Mouse (Mus musculus) thymus, postnatal 25 days (tissue): ENCODE data around the gene Klrc1.
A peak's percentile ranks its signal among the peaks of the same experiment; 100 is the strongest.
"Not testable (repeated sequence)": the region's sequence is repeated elsewhere in the genome, so short reads cannot be mapped to it uniquely, and the experiment has no call there.

ENCODE experiments used
- DNase-seq: peaks from one replicate; pipeline ENCODE4 v3.0.0; 2022

Gene Klrc1

DNA sequence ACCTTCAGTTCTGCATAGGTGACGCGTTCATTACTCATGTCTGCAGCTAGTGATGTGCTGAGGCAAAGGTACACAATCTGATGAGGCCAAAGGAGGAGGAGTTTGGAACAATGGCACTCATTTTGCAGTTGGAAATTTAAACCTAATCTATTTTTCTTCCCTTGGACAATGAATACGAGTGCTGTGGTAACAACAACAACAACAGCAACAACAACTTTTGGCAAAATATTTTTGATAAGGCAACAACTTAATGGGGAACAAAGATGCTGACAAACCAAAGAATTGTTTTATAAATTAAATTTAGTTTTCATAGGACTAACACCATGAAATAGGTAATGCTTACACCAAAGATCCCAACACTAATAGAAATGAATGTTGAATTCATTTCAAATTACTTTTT, at the start of gene Klrc1:
Gene Klrc1 (minus strand): TSS at position 101 of the 400 bp plus-strand sequence.
- no peak for DNase-seq

DNA sequence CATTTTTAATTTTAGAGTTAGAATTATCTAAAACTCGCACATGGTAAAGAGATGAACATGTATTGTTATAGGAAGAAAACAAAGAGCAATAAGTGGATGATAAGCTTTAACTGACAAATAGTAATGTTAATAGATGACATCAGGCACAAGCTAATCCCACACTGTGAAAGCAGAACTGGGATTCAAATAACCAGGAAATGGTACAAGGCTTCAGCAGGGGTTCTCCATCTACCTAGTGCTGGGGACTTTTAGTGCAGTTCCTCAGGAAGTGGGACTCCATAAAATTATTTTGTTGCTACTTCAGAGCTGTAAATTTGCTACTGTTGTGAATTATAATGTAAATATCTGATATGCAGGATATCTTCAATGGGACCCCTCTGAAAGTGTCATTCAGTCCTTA, 48.5 kb upstream of the Klrc1 start:
- no peak for DNase-seq

GRCm38 (mm10) chr6:129721390-129721789, 42.6 kb upstream of the Klrc1 start:
- DNase-seq, result no peak

GRCm38 (mm10) chr6:129720487-129720886, 41.7 kb upstream of the Klrc1 start:
- DNase-seq, result no peak

DNA sequence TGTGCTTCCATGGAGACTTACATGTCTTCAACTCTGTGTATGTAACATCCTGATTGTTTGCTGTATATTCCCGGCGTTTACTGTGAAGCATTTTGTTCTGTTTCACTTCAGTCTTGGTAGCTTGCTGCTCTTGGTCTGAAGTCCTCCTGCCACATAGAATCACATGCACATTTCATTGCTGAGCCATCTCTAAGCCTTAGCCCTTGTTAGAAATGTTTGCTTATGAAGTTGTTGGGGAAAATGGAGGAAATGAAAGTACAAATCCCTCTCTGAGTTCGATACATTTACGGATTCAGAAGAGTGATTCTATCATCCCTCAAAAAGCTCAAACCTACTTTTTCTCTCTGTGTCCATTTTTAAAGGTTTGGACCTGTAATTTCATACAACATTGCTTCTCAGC, 38.3 kb upstream of the Klrc1 start, which contains the start of gene Klri1:
Gene Klri1 (minus strand): TSS at position 101 of the 400 bp plus-strand sequence.
- DNase-seq, result no peak

DNA sequence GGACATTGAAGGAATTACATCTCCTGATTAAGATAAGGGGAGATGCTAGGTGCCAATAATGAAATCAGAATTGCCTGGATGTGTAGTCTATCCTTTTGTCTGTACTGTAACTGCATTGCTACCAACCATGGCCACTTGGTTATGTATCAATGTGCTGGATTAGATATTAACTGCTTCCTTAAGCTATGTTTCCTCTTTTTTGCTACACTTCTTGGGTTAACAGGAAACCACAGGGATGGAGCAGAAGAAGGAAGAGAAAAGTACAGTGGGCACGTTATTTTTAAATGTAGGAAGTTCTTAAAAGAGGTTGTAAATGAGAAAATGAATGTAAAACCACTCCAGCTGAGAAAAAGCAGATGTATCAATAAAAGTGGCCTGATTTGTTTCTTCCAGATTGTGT, 34.8 kb upstream of the Klrc1 start:
- DNase-seq, result no peak

DNA sequence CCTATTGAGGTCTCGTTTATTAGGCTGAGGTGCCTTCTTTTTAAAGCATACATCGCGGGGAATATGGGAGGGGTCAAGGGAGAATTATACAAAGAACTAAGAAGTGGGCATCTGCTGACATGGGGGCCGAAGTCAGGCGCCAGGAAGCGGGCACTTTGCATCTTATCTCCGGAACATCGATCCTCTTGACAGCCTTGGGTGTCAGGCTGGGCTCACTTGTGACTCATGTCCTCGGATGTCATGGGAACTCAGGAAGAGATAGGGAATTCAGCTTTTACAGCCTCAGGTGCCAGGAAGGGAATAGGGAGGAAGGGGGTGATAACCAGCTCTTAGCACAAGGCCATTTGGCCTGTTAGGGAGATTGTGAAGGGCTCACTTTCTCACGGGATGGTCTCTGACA, 12.7 kb upstream of the Klrc1 start:
- DNase-seq, result not testable (repeated sequence)

DNA sequence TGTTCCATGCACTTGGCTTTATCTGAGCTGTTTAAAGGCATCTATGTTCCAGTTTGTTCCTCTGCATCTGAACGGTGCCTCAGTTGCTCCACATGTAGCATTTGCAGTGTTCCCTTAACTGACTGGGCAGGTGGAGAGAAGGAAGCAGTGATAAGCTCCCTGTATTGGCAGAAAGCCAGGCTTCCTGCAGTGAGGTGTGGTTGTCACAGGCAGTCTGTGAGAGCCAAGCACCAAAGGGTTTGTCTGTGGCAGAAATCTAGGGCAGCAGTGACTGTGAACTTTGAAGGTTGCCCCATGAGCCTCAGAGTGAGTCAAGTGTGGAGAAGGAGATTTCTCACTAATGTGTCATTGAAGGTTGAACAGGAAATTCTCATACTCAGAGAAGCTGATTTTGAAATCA, 1.6 kb upstream of the Klrc1 start:
- DNase-seq, result peak; percentile 6

DNA sequence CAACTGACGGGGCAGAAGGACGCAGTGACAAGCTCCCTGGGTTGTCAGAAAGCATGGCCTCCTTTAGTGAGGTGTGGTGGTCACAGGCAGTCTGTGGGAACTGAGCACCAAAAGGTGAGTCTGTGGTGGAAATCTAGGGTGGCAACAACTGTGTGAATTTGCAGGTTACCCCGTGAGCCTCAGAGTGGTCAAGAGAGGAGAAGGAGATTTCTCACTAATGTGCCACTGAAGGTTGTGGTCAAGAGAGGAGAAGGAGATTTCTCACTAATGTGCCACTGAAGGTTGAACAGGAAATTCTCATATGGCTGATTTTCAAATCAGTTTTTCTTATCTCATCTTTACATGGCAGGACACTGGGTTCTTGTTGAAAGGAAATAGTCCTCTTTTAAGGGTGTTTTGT, 17.5 kb downstream of the Klrc1 start:
- DNase-seq, result not testable (repeated sequence)

DNA sequence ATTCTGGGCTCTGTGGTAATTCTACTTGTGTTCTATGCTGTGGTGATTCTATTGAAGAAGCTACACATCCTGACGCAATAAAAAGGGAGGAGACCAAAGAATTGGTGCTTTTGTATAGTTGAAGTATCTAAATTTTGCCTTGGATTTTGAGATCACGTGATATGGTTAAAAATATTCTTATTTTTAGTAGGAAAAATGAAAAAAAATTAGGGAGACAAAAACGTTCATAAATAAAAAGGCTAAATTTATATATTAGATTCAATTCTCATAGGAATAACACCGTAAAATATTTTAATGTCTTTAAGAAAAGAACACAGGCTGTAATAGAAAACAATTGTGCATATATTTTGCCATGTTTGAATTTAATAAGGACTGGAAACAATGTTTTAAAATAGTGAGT, 18.2 kb downstream of the Klrc1 start, which contains the start of gene Klrc2:
Gene Klrc2 (minus strand): TSS at position 101 of the 400 bp plus-strand sequence.
- DNase-seq, result not testable (repeated sequence)

- DNase-seq, result not testable (repeated sequence)
These were observed 34.7 kb downstream of the Klrc1 start for GRCm38 (mm10) chr6:129644054-129644453.

DNA sequence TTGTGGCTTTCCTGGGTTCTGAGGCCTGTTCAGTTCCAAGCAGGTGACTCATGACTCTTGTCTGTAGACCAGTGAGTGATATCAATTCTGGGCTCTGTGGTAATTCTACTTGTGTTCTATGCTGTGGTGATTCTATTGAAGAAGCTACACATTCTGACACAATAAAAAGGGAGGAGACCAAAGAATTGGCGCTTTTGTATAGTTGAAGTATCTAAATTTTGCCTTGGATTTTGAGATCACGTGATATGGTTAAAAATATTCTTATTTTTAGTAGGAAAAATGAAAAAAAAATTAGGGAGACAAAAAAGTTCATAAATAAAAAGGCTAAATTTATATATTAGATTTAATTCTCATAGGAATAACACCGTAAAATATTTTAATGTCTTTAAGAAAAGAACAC, 35.5 kb downstream of the Klrc1 start, which contains the start of gene Klrc3:
Gene Klrc3 (minus strand): TSS at position 101 of the 400 bp plus-strand sequence.
- DNase-seq, result not testable (repeated sequence)

GRCm38 (mm10) chr6:129631046-129631445, 47.7 kb downstream of the Klrc1 start:
- DNase-seq, result not testable (repeated sequence)

DNA sequence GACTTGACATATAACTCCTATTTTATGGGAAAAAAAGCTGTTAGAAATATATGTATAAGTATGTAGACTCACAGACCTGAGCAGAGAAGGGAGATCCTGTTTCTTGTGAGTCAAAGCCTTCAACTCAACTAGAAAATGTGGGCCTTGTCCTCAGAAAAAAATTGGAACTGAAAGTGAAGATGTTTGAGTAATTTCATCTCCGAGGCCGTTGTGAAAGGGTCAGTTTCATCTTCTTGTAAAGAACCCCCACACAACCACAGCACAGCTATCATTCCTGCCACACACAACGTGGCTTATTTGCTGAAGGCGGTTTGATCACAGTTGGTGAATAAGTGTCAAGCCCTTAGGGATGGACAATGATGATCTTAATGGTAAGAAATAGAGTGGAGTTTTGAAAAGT, 55.0 kb downstream of the Klrc1 start, which contains the start of gene Klrk1:
Gene Klrk1 (minus strand): TSS at position 130 of the 400 bp plus-strand sequence.
- DNase-seq, result no peak
